Mouse (Mus musculus) cerebellum, adult 2 months (tissue): ENCODE results near the gene Gsn. TPM values are rescaled to one million over a fixed set of nuclear protein-coding genes. Genes with fewer than 3 reads are reported as not detected.

Source experiments
- DNase-seq, 2 experiments: peaks; one replicate each; pipeline ENCODE4 v3.0.0; 2021
- H3K27ac ChIP-seq: fragments of 200-500 bp; 2 replicates; pipeline ENCODE4 v1.5.1; 2012; ENCODE audit warnings: low read length, control low read depth, inconsistent platforms; ENCODE audit not compliant: insufficient read depth
- H3K27me3 ChIP-seq: fragments of 200-500 bp; 2 replicates; pipeline ENCODE4 v1.6.1; 2012; ENCODE audit warnings: inconsistent platforms, mild to moderate bottlenecking, low read length, moderate library complexity; ENCODE audit not compliant: control insufficient read depth, insufficient read depth
- H3K4me1 ChIP-seq: fragments of 200-500 bp; 2 replicates; pipeline ENCODE4 v1.6.1; 2011; ENCODE audit warnings: low read length; ENCODE audit not compliant: control insufficient read depth, insufficient read depth
- H3K4me3 ChIP-seq: fragments of 200-500 bp; replicated peaks from 2 replicates; pipeline ENCODE3; 2011; ENCODE audit warnings: mild to moderate bottlenecking, low read depth, low read length, control low read depth; ENCODE audit not compliant: insufficient read depth
- CTCF ChIP-seq: fragments of 200-500 bp; IDR thresholded peaks from 2 replicates; pipeline ENCODE4 v1.5.1; 2011; ENCODE audit warnings: low read depth, mild to moderate bottlenecking, control low read depth, low read length, moderate library complexity, borderline replicate concordance; ENCODE audit not compliant: insufficient read depth
- POLR2A ChIP-seq: fragments of 200-500 bp; IDR thresholded peaks from 2 replicates; pipeline ENCODE4 v1.6.1; 2011; ENCODE audit warnings: low read length, control low read depth, borderline replicate concordance; ENCODE audit not compliant: insufficient read depth
- WGBS: fragments of 180-500 bp; shearing (Covaris S2); methylation state at CpG from one replicate; pipeline ENCODE4 v1.1.7; 2018; 5-methylcytosine and 5-hydroxymethylcytosine counted together
- polyA plus RNA-seq: library from polyadenylated mRNA; depleted of rRNA; stranded (reverse); fragments of >200 nt; gene quantifications from 2 replicates; pipeline ENCODE4 v1.2.3, GENCODE M21; 2012; rRNA removed

Gsn gene
- polyA plus RNA-seq, result 119 and 127 TPM in 2 replicates

DNA sequence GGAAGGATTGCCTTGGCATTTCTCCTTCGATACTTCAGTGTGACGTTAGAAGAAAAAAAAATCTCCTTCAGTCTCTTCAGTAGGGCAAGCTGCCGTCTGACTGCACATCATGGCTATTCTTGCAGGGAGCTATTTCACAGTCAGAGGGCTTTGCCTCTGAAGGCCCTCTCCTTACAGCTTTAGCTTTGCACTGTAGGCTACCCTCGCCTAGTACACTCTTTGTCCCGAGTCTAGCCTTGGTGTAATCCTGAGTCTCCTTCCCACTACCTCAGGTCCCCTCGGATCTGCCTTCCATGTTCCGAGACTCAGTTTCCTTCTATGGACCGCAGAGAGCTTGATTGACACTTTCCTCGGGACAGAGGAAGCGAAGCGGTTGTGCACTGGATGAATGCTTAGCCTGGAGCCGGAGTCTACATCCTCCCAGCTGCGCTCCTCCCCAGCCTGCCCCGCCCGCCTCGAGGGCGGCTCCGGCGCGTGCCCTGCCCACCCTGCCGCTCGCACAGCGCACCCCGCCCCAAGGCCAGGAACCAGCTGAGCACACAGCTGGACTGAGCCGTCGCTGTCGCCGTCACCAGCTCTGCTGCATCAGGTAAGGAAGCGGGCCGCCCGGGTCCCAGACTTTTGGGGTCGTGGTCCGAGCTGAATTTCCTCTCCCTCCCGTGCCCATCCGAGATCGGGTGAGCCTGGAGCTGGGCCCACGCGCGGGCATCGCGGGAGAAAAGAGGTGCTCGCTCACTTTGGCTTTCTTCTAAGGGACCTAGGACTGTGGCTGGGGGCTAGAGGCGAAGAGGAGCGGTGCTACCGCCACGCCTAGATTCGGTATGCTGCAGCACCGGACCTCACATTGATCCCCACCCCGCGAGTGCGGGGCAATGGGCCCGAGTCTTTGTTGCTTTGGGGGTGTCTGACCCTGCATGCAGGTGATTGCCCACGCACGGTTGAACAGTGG is at the start of gene Gsn:
Gene Gsn (plus strand): TSS at position 496 of the 949 bp plus-strand sequence.
- Histone ChIP-seq H3K4me3 (peak within 1 kb of the TSS; percentile 52), H3K4me1 (no peaks in the 10 kb centered on the region), H3K27me3 (peaks cover 1% of the 10 kb centered on the region), H3K27ac (no peak within 1 kb of the TSS)
- WGBS, result 5% methylated on average over 54 of the region's 54 CpGs
- peak; percentile 14 to 34 for DNase-seq
- TF ChIP-seq CTCF, result no peak
- no peak for TF ChIP-seq POLR2A

DNA sequence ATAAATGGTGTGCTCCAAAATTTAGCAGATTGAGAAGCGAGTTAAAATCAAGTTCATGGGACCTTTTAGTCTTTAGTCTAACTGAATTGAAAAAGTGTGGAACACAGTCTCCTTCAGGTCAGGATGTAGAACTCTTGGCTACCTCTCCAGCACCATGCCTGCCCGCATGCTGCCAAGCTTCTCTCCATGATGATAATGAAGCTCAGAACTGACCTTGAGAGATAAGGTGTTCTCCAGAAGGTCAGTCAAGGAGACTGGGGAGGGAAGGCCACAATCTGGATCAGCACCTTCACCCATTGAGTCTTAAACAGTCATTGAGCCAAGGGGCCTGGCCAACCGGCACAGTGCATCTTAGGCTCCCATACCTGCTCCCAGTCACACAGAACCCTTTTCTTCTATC is 49.4 kb upstream of the Gsn start:
- H3K4me1 ChIP-seq, result no peaks in the 10 kb centered on the region
- 90% methylated on average over 3 of the region's 3 CpGs for WGBS
- no peak overlapping the region for H3K4me3 ChIP-seq
- no peaks in the 10 kb centered on the region for H3K27me3 ChIP-seq
- H3K27ac ChIP-seq, result no peak overlapping the region
- no peak for TF ChIP-seq CTCF
- no peak for TF ChIP-seq POLR2A
- no peak for DNase-seq

DNA sequence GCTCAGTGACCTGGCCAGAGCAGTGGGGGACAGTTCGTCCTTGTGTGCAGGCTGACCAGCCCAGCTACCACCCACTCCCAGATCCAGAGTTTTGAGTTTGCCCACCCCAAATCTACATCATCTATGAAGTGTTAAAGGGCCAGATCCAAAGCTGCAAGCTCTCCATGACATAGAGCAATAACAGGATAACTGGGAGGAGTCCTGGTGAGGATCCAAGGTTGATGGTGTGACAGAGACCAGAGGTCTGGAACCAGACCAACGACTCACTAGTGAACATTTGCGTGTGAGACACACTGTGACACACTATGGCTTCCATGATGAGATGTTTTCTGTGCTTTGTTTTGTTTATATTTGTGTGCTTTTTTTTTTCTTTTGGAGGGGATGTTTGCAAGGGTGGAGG is 48.1 kb upstream of the Gsn start:
- DNase-seq, result no peak

DNA sequence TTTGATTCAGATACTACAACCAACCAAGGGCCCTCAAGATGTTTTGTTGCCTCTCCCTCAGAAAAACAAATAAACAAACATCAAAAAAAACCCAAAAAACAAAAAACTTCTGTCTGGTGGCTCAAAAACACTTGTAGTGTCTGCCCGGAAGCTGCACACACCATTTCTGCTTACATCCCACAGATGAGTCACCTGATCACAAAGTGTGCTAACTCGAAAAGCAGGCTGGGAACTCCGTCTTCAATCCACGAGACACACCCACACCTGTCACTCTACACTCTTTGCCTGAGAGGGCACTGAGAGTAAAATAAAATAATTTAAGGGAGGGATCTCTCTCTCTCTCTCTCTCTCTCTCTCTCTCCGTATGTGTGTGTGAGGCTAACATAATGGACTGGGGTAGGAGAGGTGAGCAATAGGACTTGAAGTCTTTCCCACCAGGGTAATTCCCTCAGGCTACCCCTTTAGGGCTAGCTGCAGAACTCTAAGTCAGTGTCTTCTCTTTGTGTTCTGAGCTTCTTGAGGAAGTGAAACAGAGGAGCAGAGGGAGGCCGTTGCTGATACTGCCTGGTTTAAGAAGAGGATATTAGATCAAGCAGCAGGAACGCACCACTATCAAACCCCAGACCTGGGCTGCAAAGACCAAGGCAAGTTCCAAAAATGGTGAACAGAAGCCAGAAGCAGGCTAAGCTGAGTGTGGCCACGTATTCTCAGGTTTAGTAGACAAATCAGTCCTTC is 47.1 kb upstream of the Gsn start:
- Histone ChIP-seq H3K4me3 (no peak overlapping the region), H3K4me1 (no peaks in the 10 kb centered on the region), H3K27ac (no peak overlapping the region), H3K27me3 (no peaks in the 10 kb centered on the region)
- WGBS, result 71% methylated on average over 8 of the region's 8 CpGs
- no peak for DNase-seq
- no peak for TF ChIP-seq POLR2A
- no peak for TF ChIP-seq CTCF

More for the DNA sequence above, 48.1 kb upstream of the Gsn start:
- 60% methylated on average over 3 of the region's 3 CpGs for WGBS
- Histone ChIP-seq H3K27ac (no peak overlapping the region), H3K27me3 (no peaks in the 10 kb centered on the region), H3K4me1 (no peaks in the 10 kb centered on the region), H3K4me3 (no peak overlapping the region)
- no peak for TF ChIP-seq POLR2A
- TF ChIP-seq CTCF, result no peak

DNA sequence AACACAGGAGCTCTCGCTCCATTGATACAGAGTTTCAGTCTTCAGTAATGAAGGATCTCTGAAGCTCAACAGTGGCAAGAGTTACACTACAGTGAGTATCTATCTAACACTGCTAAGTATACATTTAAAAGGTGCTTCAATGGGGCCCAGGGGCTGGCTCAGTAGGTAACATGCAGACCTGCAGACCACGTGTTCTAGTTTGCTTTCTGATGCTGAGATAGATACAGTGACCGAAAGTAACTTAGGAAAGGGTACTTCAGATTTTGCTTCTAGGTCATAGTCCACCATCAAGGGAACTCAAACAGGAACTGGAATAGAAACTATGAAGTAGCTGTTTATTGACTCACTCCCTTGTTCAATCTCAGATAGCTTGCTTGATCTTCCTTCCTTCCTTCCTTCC is 44.5 kb upstream of the Gsn start:
- no peak overlapping the region for H3K4me3 ChIP-seq
- TF ChIP-seq POLR2A, result no peak
- TF ChIP-seq CTCF, result no peak
- H3K27me3 ChIP-seq, result no peaks in the 10 kb centered on the region
- H3K27ac ChIP-seq, result no peak overlapping the region
- no peaks in the 10 kb centered on the region for H3K4me1 ChIP-seq
- no peak for DNase-seq
- WGBS, result 84% methylated on average over 3 of the region's 3 CpGs

DNA sequence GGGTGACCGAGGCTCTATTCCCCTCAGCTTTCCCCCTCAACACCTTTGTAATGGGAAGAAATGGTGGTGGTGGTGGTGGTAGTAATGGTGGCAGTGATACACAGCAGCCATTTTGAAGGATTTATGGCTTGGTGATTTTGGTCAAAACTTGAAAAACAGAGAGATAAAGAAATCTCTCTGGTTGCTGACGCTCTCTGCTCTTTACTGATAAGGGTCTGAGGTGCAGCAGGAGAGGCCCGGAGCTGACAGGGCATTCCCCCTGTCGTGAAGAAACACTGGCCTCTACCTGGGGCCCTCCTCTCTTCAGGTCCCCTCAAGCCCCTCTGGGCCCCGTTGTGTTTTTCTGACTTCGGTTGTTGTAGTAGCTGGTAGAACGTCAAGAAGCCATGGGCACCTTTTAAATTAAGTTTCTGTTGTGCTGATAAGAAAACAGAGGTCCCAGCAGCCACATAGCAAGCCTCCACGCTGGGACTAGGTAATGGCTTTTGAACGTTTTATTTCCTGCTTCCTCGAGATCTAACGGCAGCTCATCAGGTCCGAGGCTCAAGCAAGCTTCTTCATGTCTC is 42.8 kb upstream of the Gsn start:
- TF ChIP-seq POLR2A, result no peak
- no peak for TF ChIP-seq CTCF
- Histone ChIP-seq H3K27me3 (no peaks in the 10 kb centered on the region), H3K4me3 (no peak overlapping the region), H3K4me1 (no peaks in the 10 kb centered on the region), H3K27ac (no peak overlapping the region)
- no peak for DNase-seq
- WGBS, result 87% methylated on average over 12 of the region's 12 CpGs

DNA sequence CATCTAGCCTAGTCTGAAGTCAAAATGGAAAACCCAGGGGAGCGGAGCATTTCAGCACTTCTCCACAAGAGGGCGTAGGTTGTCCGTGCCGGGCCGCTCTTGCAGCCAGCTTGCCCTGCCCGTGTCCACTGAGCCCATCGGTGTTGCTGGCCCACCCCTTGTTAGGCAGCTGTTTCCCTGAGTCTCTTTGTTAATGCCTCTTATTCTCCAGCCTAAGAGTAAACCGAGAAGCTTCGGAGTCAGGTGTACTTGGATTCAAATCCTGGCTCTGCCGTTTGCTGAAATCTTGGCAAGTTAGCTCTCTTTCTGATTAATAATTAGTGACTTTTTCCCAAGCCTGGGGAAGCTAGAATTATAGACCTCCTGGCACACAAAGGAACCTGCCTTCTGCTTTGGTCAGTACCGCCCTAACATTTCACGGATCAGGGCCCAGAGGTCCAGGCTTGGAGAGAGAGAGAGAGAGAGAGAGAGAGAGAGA is 41.3 kb upstream of the Gsn start:
- no peak overlapping the region for H3K27ac ChIP-seq
- H3K4me1 ChIP-seq, result no peaks in the 10 kb centered on the region
- no peak overlapping the region for H3K4me3 ChIP-seq
- DNase-seq, result peak; percentile 66 to 82
- H3K27me3 ChIP-seq, result no peaks in the 10 kb centered on the region
- no peak for TF ChIP-seq POLR2A
- TF ChIP-seq CTCF, result peak; percentile 85
- 1% methylated on average over 12 of the region's 12 CpGs for WGBS
